Mouse (Mus musculus) left cerebral cortex, postnatal 25 days (tissue): ENCODE data around the gene Cntfr. TPM values are rescaled to one million over a fixed set of nuclear protein-coding genes. Genes with fewer than 3 reads are reported as not detected.
"Not testable (repeated sequence)": the region's sequence is repeated elsewhere in the genome, so short reads cannot be mapped to it uniquely, and the experiment has no call there.

Experiments used
- DNase-seq, 2 experiments: peaks; one replicate each; pipeline ENCODE4 v3.0.0; 2022; ENCODE audit warnings: low spot score in 2 of 2, mixed read lengths in 1 of 2
- intact Hi-C: fragments of 180-260 bp; cut with DNase I; formaldehyde crosslinking; loops from one replicate; pipeline ENCODE4 v1.15.1; 2025
- total RNA-seq, 2 experiments: library from RNA; stranded (reverse); gene quantifications; 2 replicates each; pipeline ENCODE4 v1.2.3; 2021

Gene Cntfr
- total RNA-seq, 2 experiments from 2014 or later = 98.9 to 109 TPM

DNA sequence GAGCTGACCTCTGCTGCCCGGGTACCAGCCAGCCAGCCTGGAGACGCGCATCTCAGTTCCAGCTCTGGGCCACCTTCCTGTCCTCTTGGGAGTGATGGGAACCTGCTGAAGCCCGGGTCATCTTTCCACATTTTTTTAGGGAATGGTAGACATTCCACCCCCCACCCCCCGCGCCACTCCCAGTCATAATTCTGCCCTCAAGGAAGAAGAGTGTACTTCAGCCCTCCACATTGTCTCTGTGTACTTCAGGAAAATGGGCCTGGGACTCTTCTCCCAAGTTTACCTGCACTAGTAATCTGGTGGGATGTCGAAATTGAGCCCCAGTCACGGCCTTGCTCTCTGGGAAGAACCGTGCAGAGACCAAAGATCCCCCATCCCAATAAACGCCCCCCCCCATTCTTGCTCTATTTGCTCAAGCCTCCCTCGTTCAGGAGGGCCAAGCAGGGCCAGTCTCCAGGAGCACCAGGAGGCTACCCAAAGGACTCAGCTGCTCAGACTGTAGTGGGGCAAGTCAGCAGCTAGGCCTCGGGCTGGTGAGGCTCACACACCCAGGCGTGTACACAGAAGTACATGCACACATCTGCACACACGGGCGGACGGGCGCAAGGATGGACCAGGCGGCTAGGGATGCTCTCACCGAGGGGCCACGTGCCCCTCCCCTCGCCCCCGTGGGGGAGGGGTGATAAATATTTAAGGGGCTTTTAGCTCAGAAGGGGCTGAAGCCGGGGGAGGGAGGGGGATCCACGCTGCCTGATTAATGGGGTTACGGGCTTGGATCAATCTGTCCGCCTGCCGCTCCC, 12.6 kb downstream of the Cntfr start:
- intact Hi-C loops, DNase-seq: not testable (repeated sequence)

GRCm38 (mm10) chr4:41683303-41683702, 13.6 kb downstream of the Cntfr start:
- intact Hi-C loops, DNase-seq: not testable (repeated sequence)

DNA sequence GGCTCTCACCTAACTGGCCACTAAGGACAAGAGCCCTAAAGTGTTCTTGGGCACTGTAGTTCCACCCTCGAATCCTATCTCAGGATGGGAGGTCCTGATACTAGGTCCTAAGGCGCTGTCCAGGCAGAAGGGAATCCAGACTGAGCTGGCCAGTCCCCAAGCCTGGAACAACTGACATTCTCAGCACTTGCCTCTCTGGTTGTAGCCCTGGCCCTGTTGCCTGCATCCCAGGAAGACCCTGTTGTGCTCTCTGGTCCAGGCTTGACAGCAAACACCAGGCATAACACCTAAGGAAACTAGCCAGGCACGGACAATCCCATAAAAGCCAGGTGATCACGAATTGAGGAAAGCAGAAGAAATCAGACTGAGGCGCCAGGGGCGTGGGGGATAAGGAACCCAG, 14.1 kb downstream of the Cntfr start:
- no peak for DNase-seq
- intact Hi-C loops = no loop called here

GRCm38 (mm10) chr4:41681947-41682346, 14.9 kb downstream of the Cntfr start:
- intact Hi-C loops = no loop called here
- DNase-seq = no peak

GRCm38 (mm10) chr4:41681176-41681575, 15.7 kb downstream of the Cntfr start:
- intact Hi-C loops = no loop called here
- peak in 1 of 2 experiments; percentile 66 for DNase-seq

DNA sequence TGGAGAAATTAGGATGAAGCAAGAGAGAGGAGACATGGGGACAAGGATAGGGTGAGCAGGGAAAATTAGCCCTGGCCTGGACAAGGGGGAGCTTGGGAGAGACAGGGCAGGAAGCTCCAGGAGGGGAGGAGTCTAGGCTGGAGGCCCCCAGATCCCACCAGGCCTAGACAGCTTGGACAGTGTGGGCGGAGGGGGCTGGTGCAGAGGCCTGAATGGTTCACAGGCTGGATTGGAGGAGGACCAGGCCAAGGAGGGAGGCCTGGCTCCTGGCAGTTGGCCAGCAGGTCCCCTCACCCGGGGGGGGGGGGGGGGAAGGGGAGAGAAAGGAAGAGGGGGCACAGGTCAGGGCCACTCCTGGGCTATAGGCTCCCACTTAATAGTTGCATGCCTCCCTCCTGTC, 17.6 kb downstream of the Cntfr start:
- intact Hi-C loops = no loop called here
- no peak for DNase-seq

- intact Hi-C loops = no loop called here
- no peak for DNase-seq
Measured at GRCm38 (mm10) chr4:41678863-41679262, 18.0 kb downstream of the Cntfr start.

DNA sequence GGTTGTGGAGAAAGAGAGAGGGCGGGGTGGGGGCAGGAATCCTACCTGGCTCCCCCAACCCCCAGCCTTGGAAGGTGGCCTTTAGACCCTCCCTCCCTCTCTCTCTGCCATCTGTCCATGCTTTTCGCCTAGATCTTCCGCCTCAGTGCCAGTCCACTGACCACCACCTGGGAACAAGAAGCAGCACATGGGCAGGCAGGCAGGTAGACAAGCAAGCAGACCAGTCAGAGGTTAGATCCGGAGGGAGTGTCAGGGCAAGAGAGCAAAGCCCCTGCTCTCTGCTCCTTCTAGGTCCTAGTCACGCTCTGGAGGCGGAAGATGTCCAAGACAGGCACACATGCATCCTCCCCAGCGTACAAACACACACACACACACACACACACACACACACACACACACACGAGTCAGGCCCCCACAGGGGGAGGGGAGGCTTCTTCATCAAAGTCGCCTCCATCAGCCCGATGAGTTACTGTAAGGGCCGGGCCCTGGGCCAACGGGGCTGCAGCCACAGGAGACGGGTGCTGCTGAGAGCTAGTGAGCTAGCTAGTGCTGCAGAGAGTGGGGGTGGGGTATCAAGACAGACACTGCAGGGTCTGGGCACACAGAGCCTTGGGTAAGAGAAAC, 19.8 kb downstream of the Cntfr start:
- no peak for DNase-seq
- intact Hi-C loops = no loop called here

DNA sequence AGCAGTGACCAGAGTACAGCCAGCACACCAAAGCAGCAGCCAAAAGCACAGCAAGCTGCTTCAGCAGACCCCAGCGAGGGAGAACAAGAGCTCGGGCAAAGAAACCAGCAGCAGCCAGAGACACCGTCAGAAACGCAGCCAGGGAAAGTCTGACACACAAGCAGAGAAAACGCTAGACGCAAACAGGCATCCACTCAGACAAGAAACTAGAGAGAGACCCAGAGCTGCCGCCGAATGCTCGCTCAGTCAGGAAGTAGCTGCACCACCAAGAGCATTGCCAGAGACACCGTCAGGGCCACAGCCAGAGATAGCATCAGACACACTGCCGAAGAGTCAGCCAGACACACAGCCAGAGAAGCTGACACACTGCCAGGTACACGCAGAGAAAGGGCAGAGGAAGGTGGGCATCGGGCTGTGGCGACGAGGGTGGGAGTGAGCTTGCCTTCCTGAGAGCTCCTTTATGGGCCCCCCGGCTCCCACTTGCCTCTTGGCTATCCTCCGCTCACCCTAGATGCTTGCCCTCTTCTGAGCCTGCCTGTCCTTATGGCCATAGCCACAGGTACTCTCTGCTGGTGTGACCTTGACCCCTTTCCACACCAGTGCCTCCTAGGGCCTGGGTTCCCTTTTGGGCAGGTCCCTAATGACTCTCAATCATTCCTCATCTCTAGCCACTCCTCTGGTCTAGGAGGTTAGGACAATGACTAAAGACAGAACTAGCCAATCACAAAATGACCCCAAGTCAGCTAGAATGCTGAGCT, 20.5 kb downstream of the Cntfr start:
- intact Hi-C loops = no loop called here
- DNase-seq = no peak

DNA sequence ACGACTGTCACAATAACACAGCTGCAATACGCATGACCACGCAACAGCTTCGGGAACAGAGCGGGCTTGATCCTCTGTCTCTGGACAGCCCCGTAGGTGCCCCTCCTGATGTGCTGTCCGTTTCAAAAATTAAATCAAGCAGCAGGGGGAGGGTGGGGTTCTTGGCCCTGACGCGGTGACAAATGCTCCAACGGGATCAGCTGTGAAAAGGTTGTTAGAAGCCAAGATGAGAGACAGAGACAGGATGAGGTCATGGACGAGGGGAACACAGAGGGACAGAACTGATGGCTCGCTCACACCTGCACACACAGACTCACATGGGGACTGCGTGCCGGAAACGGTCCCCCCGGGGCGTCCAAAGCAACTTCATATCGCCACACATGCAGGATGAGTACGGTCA, 23.7 kb downstream of the Cntfr start:
- intact Hi-C loops = no loop called here

GRCm38 (mm10) chr4:41672522-41672963, 24.3 kb downstream of the Cntfr start:
- no peak for DNase-seq
- intact Hi-C loops = no loop called here

More for the DNA sequence above, 23.7 kb downstream of the Cntfr start:
- no peak for DNase-seq

DNA sequence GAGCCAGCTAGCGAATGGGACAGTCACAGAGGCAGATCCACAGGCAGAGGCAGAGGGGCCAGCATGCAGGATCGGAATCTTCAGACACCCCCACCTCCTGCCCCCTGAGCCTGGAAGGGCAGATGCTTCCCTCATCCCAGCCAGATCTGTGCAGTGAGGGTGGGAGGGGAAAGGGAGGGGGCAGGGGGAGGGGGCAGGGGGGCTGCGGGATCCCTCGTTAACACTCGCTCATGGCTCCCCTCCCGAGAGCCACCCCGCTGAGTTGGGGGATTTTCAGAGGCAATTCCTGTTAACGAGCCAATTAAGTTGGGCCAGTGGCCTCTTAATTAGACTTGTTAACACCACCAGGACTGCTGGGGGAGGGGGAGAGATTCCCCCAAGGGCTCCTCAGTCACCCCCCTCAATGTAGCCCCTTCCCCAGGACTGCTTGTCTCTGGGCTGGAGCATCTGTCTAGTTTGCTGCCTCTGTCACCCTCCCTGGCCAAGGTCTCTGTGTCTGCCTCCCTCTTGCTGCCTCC, 24.9 kb downstream of the Cntfr start:
- intact Hi-C loops = no loop called here
- no peak for DNase-seq

GRCm38 (mm10) chr4:41671500-41671899, 25.4 kb downstream of the Cntfr start:
- DNase-seq = no peak
- intact Hi-C loops = no loop called here

DNA sequence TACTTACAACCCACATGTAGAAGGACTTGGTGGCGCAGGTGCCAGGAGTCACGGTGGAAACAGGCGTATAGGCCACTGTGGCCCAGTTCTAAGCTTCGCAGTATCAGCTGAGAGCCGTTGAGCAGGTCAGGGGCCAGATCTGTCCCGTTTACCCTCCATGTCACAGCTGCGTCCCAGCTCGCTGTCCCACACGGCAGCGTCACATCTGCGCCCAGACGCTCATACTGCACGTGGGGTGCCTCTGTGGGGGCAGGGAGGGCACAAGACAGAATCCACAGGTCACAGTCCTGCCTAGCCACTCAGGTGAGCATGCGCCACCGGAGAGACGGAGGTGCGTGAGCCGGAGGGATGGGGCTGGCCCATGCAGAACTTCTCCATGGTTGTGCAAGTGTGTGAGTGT, 26.1 kb downstream of the Cntfr start:
- no peak for DNase-seq
- intact Hi-C loops = no loop called here

- intact Hi-C loops = no loop called here
- no peak for DNase-seq
Measured at GRCm38 (mm10) chr4:41666646-41667045, 30.2 kb downstream of the Cntfr start.

- intact Hi-C loops = no loop called here
- no peak for DNase-seq
Measured at GRCm38 (mm10) chr4:41665009-41665675, 31.7 kb downstream of the Cntfr start.

DNA sequence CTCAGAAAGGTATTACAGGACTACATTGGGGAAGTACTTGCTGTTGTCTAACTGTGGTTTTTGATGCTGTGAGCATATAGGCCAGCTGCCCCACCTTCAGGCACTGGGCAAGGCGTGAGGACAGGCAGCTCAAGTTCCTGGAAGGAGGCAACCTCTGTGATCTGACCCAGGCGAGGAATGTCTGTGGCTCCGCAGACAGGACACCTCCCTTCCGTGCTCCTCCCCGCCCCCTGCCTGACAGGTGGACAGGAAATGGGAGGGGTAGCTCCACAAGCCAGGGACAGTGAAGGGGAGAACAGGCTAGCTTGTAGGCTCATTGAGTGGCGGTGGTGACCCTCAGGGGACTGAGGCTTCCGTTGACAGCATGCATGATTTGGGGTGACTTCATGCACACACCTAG, 32.4 kb downstream of the Cntfr start:
- intact Hi-C loops = no loop called here
- DNase-seq = no peak

DNA sequence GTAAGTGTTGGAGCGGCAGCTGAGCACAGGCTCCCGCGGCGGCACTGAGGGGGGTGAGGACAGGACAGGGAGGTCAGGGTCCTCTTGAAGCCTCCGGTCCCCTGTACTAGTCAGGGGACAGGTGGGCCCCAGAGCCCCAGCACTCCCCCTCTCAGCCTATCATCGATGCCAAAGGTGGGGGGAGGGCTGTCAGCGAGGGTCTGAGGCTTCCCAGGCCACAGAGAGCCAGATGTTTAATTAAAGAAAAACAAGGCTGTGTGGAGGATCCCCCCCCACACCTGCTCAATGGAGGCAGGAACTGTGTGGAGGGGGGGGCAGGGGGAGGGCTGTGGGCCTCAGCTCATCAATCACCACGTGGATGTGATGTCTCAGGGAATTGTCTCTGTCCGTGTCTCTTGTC, 33.3 kb downstream of the Cntfr start:
- intact Hi-C loops = no loop called here
- DNase-seq = no peak

GRCm38 (mm10) chr4:41662723-41663122, 34.2 kb downstream of the Cntfr start:
- DNase-seq = no peak

More at GRCm38 (mm10) chr4:41662723-41663122, 34.2 kb downstream of the Cntfr start:
- intact Hi-C loops = no loop called here
